Comparison of ENCODE assay signal across 13 mouse cellular contexts in genomic region chr9:102806056-102806573, GRCm38 (mm10). TPM values are rescaled to one million over a fixed set of nuclear protein-coding genes. Genes with fewer than 3 reads are reported as not detected.
A peak's percentile ranks its signal among the peaks of the same experiment; 100 is the strongest.
DNase-seq lines count a peak whose midpoint lies in the region; ATAC-seq and TF ChIP-seq lines count a peak whose summit lies in the region.
"Had no signal": no experiment of that assay in that cellular context is flagged by ENCODE, and none has a peak within 500 bp of the region (broad histone marks: within the 10 kb centered on the region; RNA-seq: fewer than 3 reads in every experiment).

No protein-coding gene starts in this region.

- CTCF ChIA-PET in Patski (lab: Charles Lee), result interaction anchor here (0.8 to 3.0 kb wide), 7 partner anchors 9 to 170 kb away, joined by 3 to 13 read pairs (median 4); no protein-coding TSS in a partner anchor

- WGBS in intestine, embryonic 15.5 days, result 51% methylated on average over 10 of the region's 10 CpGs
- 70% methylated on average over 10 of the region's 10 CpGs for WGBS in intestine, postnatal 0 days
- 32% methylated on average over 10 of the region's 10 CpGs for WGBS in stomach, embryonic 14.5 days

- no peak for TF ChIP-seq CTCF in intestine, postnatal 0 days (IDR thresholded peaks at IDR 0.05; ENCODE audit: low read depth)
- no peak for TF ChIP-seq CTCF in Patski (IDR thresholded peaks at IDR 0.05)

- POLR2A ChIA-PET in Patski (lab: Charles Lee), result interaction anchor here (1.2 kb wide), 2 partner anchors 12 to 54 kb away, joined by 3 to 5 read pairs; no protein-coding TSS in a partner anchor

- no peaks in the 10 kb centered on the region for H3K27me3 ChIP-seq in intestine, embryonic 15.5 days (replicated peaks)
- H3K27me3 ChIP-seq in intestine, postnatal 0 days (replicated peaks; ENCODE audit: control insufficient read depth, insufficient read depth, low read length), result no peaks in the 10 kb centered on the region
- H3K27me3 ChIP-seq in Patski, result no peaks in the 10 kb centered on the region
- H3K27me3 ChIP-seq in stomach, embryonic 14.5 days (ENCODE audit: control insufficient read depth, insufficient read depth, low read length), result no peaks in the 10 kb centered on the region
- H3K27me3 ChIP-seq: midbrain, embryonic 12.5 days had no signal

- no peak overlapping the region for H3K9ac ChIP-seq in intestine, embryonic 15.5 days
- H3K9ac ChIP-seq in intestine, postnatal 0 days (ENCODE audit: low read depth, low read length), result no peak overlapping the region
- no peak overlapping the region for H3K9ac ChIP-seq in stomach, embryonic 14.5 days (replicated peaks; ENCODE audit: low read depth, low read length)
- H3K9ac ChIP-seq: liver, postnatal 0 days; midbrain, embryonic 12.5 days had no signal

- no peak overlapping the region for H3K4me3 ChIP-seq in intestine, embryonic 15.5 days (replicated peaks)
- H3K4me3 ChIP-seq in intestine, postnatal 0 days (ENCODE audit: low read depth, low read length), result no peak overlapping the region
- no peak overlapping the region for H3K4me3 ChIP-seq in stomach, embryonic 14.5 days (ENCODE audit: low read depth, low read length)
- H3K4me3 ChIP-seq: heart, adult 2 months; layer of hippocampus, adult 2 months; midbrain, embryonic 12.5 days had no signal

- peak; percentile 67 for DNase-seq in Patski (ENCODE audit: low read depth, low spot score)
- DNase-seq in fibroblast of lung, adult 2 months (ENCODE audit: low read depth), result peak; percentile 29
- DNase-seq in right cerebral cortex, postnatal 4 days, result no peak
- no peak for DNase-seq in kidney, postnatal 14 days
- DNase-seq: cerebellum, postnatal 10 days; liver, postnatal 0 days had no signal

- in situ Hi-C loops in Patski (cut with MboI; ENCODE audit: low pct_unique_long_range_greater_than_20kb), result no loop called here

- H3K4me1 ChIP-seq in intestine, embryonic 15.5 days (replicated peaks), result no peaks in the 10 kb centered on the region
- no peaks in the 10 kb centered on the region for H3K4me1 ChIP-seq in intestine, postnatal 0 days (replicated peaks; ENCODE audit: control insufficient read depth, insufficient read depth, low read length)
- H3K4me1 ChIP-seq in stomach, embryonic 14.5 days (ENCODE audit: control insufficient read depth, insufficient read depth, low read length), result peaks cover 9% of the 10 kb centered on the region
- H3K4me1 ChIP-seq: midbrain, embryonic 12.5 days had no signal

- H3K9me3 ChIP-seq in intestine, embryonic 15.5 days, result no peaks in the 10 kb centered on the region
- no peaks in the 10 kb centered on the region for H3K9me3 ChIP-seq in intestine, postnatal 0 days (ENCODE audit: control insufficient read depth)
- no peaks in the 10 kb centered on the region for H3K9me3 ChIP-seq in stomach, embryonic 14.5 days (ENCODE audit: control insufficient read depth, low read depth, low read length)
- H3K9me3 ChIP-seq: midbrain, embryonic 12.5 days had no signal

- ATAC-seq in intestine, embryonic 15.5 days, result 0 out of 2 replicates have a peak, but pooled peaks have one; percentile 28
- no peak for ATAC-seq in intestine, postnatal 0 days
- ATAC-seq in Patski, result peak; percentile 75
- no peak for ATAC-seq in stomach, embryonic 14.5 days (ENCODE audit: insufficient number of reproducible peaks, insufficient read depth, low FRiP score, low read depth)
- ATAC-seq in granulocyte monocyte progenitor cell, adult 5-6 weeks (replicated peaks; ENCODE audit: poor library complexity, severe bottlenecking), result no peak
- ATAC-seq: liver, postnatal 0 days had no signal

- no peak overlapping the region for H3K4me2 ChIP-seq in intestine, embryonic 15.5 days (replicated peaks)
- no peak overlapping the region for H3K4me2 ChIP-seq in intestine, postnatal 0 days (replicated peaks; ENCODE audit: low read depth)
- H3K4me2 ChIP-seq in stomach, embryonic 14.5 days (replicated peaks; ENCODE audit: low read depth, low read length), result no peak overlapping the region
- H3K4me2 ChIP-seq: midbrain, embryonic 12.5 days had no signal

- H3K27ac ChIP-seq in intestine, embryonic 15.5 days, result no peak overlapping the region; the same call in 1 of the 2 replicates
- H3K27ac ChIP-seq in intestine, postnatal 0 days (ENCODE audit: low read depth, low read length), result no peak overlapping the region
- peak overlapping the region; percentile 55; the same call in 1 of the 2 replicates for H3K27ac ChIP-seq in stomach, embryonic 14.5 days (ENCODE audit: low read length)
- H3K27ac ChIP-seq: heart, adult 2 months; layer of hippocampus, adult 2 months; midbrain, embryonic 12.5 days had no signal

- H3K36me3 ChIP-seq in intestine, embryonic 15.5 days, result no peaks in the 10 kb centered on the region
- no peaks in the 10 kb centered on the region for H3K36me3 ChIP-seq in intestine, postnatal 0 days (ENCODE audit: control insufficient read depth, insufficient read depth)
- no peaks in the 10 kb centered on the region for H3K36me3 ChIP-seq in stomach, embryonic 14.5 days (ENCODE audit: control insufficient read depth, insufficient read depth, low read length)
- H3K36me3 ChIP-seq: midbrain, embryonic 12.5 days had no signal

RNA-seq across cellular contexts. Expression of gene Ryk, which starts 28.6 kb away (rescaled TPM):
- polyA plus RNA-seq in intestine, embryonic 15.5 days (2015; fragmentation: Nextera tagmentation; extraction: Ambion mirVana), result 19.7 and 21.2 TPM in 2 replicates
- polyA plus RNA-seq in intestine, postnatal 0 days (2015; fragmentation: Nextera tagmentation; extraction: Ambion mirVana), result 22.3 and 23.9 TPM in 2 replicates
- polyA plus RNA-seq in Patski (2021), result 141 TPM
- polyA plus RNA-seq in stomach, embryonic 14.5 days (2014; fragmentation: Nextera tagmentation; extraction: Ambion mirVana), result 28.6 and 31.3 TPM in 2 replicates
- 2.9 and 4.4 TPM in 2 replicates for total RNA-seq in granulocyte monocyte progenitor cell, adult 5-6 weeks (2014; fragmentation: Nextera tagmentation)
- 0.10 and 0.95 TPM in 2 replicates for total RNA-seq in granulocyte monocyte progenitor cell, adult 5-6 weeks (2017)

Comparison
In these comparisons a context has a peak if more than half of its experiments do, and no peak if none do; other contexts are left out.
1. ATAC-seq: peak in intestine, embryonic 15.5 days (single experiment) and Patski (single experiment); none in intestine, postnatal 0 days (single experiment), stomach, embryonic 14.5 days (single experiment) and granulocyte monocyte progenitor cell, adult 5-6 weeks (single experiment).
2. DNase-seq: peak in Patski (single experiment) and fibroblast of lung, adult 2 months (single experiment); none in right cerebral cortex, postnatal 4 days (single experiment) and kidney, postnatal 14 days (single experiment).